Mouse (Mus musculus): ENCODE results near the gene Cnot1. TPM values are rescaled to one million over a fixed set of nuclear protein-coding genes. Genes with fewer than 3 reads are reported as not detected.

Gene Cnot1
- total RNA-seq, 1 experiment: 207 TPM

GRCm38 (mm10) chr8:95715676-95716531 is 91.4 kb downstream of the Cnot1 start, which contains the start of gene Setd6:
Gene Setd6 (plus strand): TSS chr8:95715881.
- in situ Hi-C loops (cut with MboI; ENCODE audit: low sequenced_read_pairs in 2 of 2, unreplicated experiment in 2 of 2): no loop called here
- no peak for TF ChIP-seq ZNF384 (IDR thresholded peaks at IDR 0.05; ENCODE audit: low read depth, low read length)
- no peak for TF ChIP-seq MAFK (IDR thresholded peaks at IDR 0.05; ENCODE audit: insufficient read depth, low read depth, low read length)
- no peak; the same call in 1 of the 2 replicates for TF ChIP-seq HCFC1 (IDR thresholded peaks at IDR 0.05; ENCODE audit: borderline replicate concordance, insufficient read depth, low read length)
- TF ChIP-seq ZC3H11A (IDR thresholded peaks at IDR 0.05; ENCODE audit: borderline replicate concordance, low read depth, low read length): no peak
- TF ChIP-seq CHD2 (IDR thresholded peaks at IDR 0.05; ENCODE audit: low read depth, low read length): no peak
- no peaks in the 10 kb centered on the region for H3K9me3 ChIP-seq (ENCODE audit: control insufficient read depth, insufficient read depth, low read depth, low read length)
- H3K36me3 ChIP-seq (ENCODE audit: control insufficient read depth, insufficient read depth, low read length, poor library complexity, severe bottlenecking): peaks cover 21% of the 10 kb centered on the region
- H3K27ac ChIP-seq (ENCODE audit: insufficient read depth, low read depth, low read length, poor library complexity, severe bottlenecking): peak within 1 kb of the TSS; percentile 64
- peaks cover 2 to 21% of the 10 kb centered on the region in 2 experiments for H3K4me1 ChIP-seq (ENCODE audit: control insufficient read depth in 2 of 2, insufficient read depth in 2 of 2, low read length in 2 of 2, poor library complexity in 1 of 2)
- H3K4me3 ChIP-seq (ENCODE audit: insufficient read depth in 1 of 2, low read depth in 1 of 2, low read length in 2 of 2, poor library complexity in 1 of 2, severe bottlenecking in 1 of 2): peak within 1 kb of the TSS; percentile 92 to 96
- H3K9ac ChIP-seq (ENCODE audit: insufficient read depth, low read depth, low read length, poor library complexity, severe bottlenecking): peak within 1 kb of the TSS; percentile 96
- peak; percentile 68 for DNase-seq (ENCODE audit: low read depth, low spot score)

GRCm38 (mm10) chr8:95714837-95715413 is 92.3 kb downstream of the Cnot1 start:
- no peak for TF ChIP-seq ZNF384 (IDR thresholded peaks at IDR 0.05; ENCODE audit: low read depth, low read length)
- TF ChIP-seq CHD2 (IDR thresholded peaks at IDR 0.05; ENCODE audit: low read depth, low read length): no peak
- TF ChIP-seq MAFK (IDR thresholded peaks at IDR 0.05; ENCODE audit: insufficient read depth, low read depth, low read length): no peak
- TF ChIP-seq HCFC1 (IDR thresholded peaks at IDR 0.05; ENCODE audit: borderline replicate concordance, insufficient read depth, low read length): no peak
- no peak for TF ChIP-seq ZC3H11A (IDR thresholded peaks at IDR 0.05; ENCODE audit: borderline replicate concordance, low read depth, low read length)
- Histone ChIP-seq H3K9ac (ENCODE audit: insufficient read depth, low read depth, low read length, poor library complexity, severe bottlenecking) (no peak overlapping the region), H3K4me3 (ENCODE audit: insufficient read depth in 1 of 2, low read depth in 1 of 2, low read length in 2 of 2, poor library complexity in 1 of 2, severe bottlenecking in 1 of 2) (peak overlapping the region in 1 of 2 experiments; percentile 92; a peak in 1 of 4 replicates), H3K27ac (ENCODE audit: insufficient read depth, low read depth, low read length, poor library complexity, severe bottlenecking) (no peak overlapping the region), H3K4me1 (ENCODE audit: control insufficient read depth in 2 of 2, insufficient read depth in 2 of 2, low read length in 2 of 2, poor library complexity in 1 of 2) (peaks cover 2 to 26% of the 10 kb centered on the region in 2 experiments), H3K36me3 (ENCODE audit: control insufficient read depth, insufficient read depth, low read length, poor library complexity, severe bottlenecking) (peaks cover 19% of the 10 kb centered on the region), H3K9me3 (ENCODE audit: control insufficient read depth, insufficient read depth, low read depth, low read length) (no peaks in the 10 kb centered on the region)
- DNase-seq (ENCODE audit: low read depth, low spot score): no peak
- in situ Hi-C loops (cut with MboI; ENCODE audit: low sequenced_read_pairs in 2 of 2, unreplicated experiment in 2 of 2): no loop called here

- H3K36me3 ChIP-seq (ENCODE audit: control insufficient read depth, insufficient read depth, low read length, poor library complexity, severe bottlenecking): peaks cover 18% of the 10 kb centered on the region
- no peak for DNase-seq (ENCODE audit: low read depth, low spot score)
- H3K4me3 ChIP-seq (ENCODE audit: insufficient read depth in 1 of 2, low read depth in 1 of 2, low read length in 2 of 2, poor library complexity in 1 of 2, severe bottlenecking in 1 of 2): no peak overlapping the region
- H3K4me1 ChIP-seq (ENCODE audit: control insufficient read depth in 2 of 2, insufficient read depth in 2 of 2, low read length in 2 of 2, poor library complexity in 1 of 2): peaks cover 2 to 26% of the 10 kb centered on the region in 2 experiments
- in situ Hi-C loops (cut with MboI; ENCODE audit: low sequenced_read_pairs in 2 of 2, unreplicated experiment in 2 of 2): no loop called here
- no peak overlapping the region for H3K27ac ChIP-seq (ENCODE audit: insufficient read depth, low read depth, low read length, poor library complexity, severe bottlenecking)
- TF ChIP-seq HCFC1 (IDR thresholded peaks at IDR 0.05; ENCODE audit: borderline replicate concordance, insufficient read depth, low read length) (no peak), MAFK (IDR thresholded peaks at IDR 0.05; ENCODE audit: insufficient read depth, low read depth, low read length) (no peak), CHD2 (IDR thresholded peaks at IDR 0.05; ENCODE audit: low read depth, low read length) (no peak), ZC3H11A (IDR thresholded peaks at IDR 0.05; ENCODE audit: borderline replicate concordance, low read depth, low read length) (no peak), ZNF384 (IDR thresholded peaks at IDR 0.05; ENCODE audit: low read depth, low read length) (no peak)
- no peaks in the 10 kb centered on the region for H3K9me3 ChIP-seq (ENCODE audit: control insufficient read depth, insufficient read depth, low read depth, low read length)
- no peak overlapping the region for H3K9ac ChIP-seq (ENCODE audit: insufficient read depth, low read depth, low read length, poor library complexity, severe bottlenecking)
These were observed 92.9 kb downstream of the Cnot1 start for GRCm38 (mm10) chr8:95714367-95714766.

- Histone ChIP-seq H3K4me1 (ENCODE audit: control insufficient read depth in 2 of 2, insufficient read depth in 2 of 2, low read length in 2 of 2, poor library complexity in 1 of 2) (peaks cover 2 to 31% of the 10 kb centered on the region in 2 experiments), H3K9me3 (ENCODE audit: control insufficient read depth, insufficient read depth, low read depth, low read length) (no peaks in the 10 kb centered on the region), H3K27ac (ENCODE audit: insufficient read depth, low read depth, low read length, poor library complexity, severe bottlenecking) (no peak overlapping the region; the same call in 1 of the 2 replicates), H3K4me3 (ENCODE audit: insufficient read depth in 1 of 2, low read depth in 1 of 2, low read length in 2 of 2, poor library complexity in 1 of 2, severe bottlenecking in 1 of 2) (no peak overlapping the region), H3K9ac (ENCODE audit: insufficient read depth, low read depth, low read length, poor library complexity, severe bottlenecking) (no peak overlapping the region), H3K36me3 (ENCODE audit: control insufficient read depth, insufficient read depth, low read length, poor library complexity, severe bottlenecking) (peaks cover 10% of the 10 kb centered on the region)
- TF ChIP-seq ZNF384 (IDR thresholded peaks at IDR 0.05; ENCODE audit: low read depth, low read length) (no peak), ZC3H11A (IDR thresholded peaks at IDR 0.05; ENCODE audit: borderline replicate concordance, low read depth, low read length) (0 out of 2 replicates have a peak, but pooled peaks have one; percentile 31)
- DNase-seq (ENCODE audit: low read depth, low spot score): peak; percentile 87
- in situ Hi-C loops (cut with MboI; ENCODE audit: low sequenced_read_pairs in 2 of 2, unreplicated experiment in 2 of 2): no loop called here
These were observed 93.9 kb downstream of the Cnot1 start for GRCm38 (mm10) chr8:95713100-95714010.

All from ES-E14 (cell line).